Mouse (Mus musculus): Measurements from ENCODE around the gene Smpd2. TPM values are rescaled to one million over a fixed set of nuclear protein-coding genes. Genes with fewer than 3 reads are reported as not detected.
A peak's percentile ranks its signal among the peaks of the same experiment; 100 is the strongest.

Gene Smpd2
- total and polyA plus RNA-seq, 3 experiments, result 6.6 to 12.6 (median 12.2) TPM

GRCm38 (mm10) chr10:41485778-41486177, 4.4 kb downstream of the Smpd2 start:
- peaks cover 83% of the 10 kb centered on the region for H3K36me3 ChIP-seq (replicated peaks)
- no peaks in the 10 kb centered on the region; the same call in 1 of the 2 replicates for H3K27me3 ChIP-seq (ENCODE audit: insufficient read depth, low read length)
- TF ChIP-seq GATA2 (IDR thresholded peaks at IDR 0.05; ENCODE audit: borderline replicate concordance, low read depth, low read length), result no peak
- no peak for TF ChIP-seq CTCF (IDR thresholded peaks at IDR 0.05; ENCODE audit: low read depth, low read length)
- no peak for TF ChIP-seq POLR2AphosphoS5 (IDR thresholded peaks at IDR 0.05; ENCODE audit: insufficient replicate concordance, low read depth, low read length)
- TF ChIP-seq TAL1 (conservative IDR thresholded peaks at IDR 0.05; ENCODE audit: low read depth, low read length), result no peak
- TF ChIP-seq GATA1 (IDR thresholded peaks at IDR 0.05; ENCODE audit: borderline replicate concordance, low read length), result no peak
- DNase-seq (ENCODE audit: low spot score) (no peak), ATAC-seq (ENCODE audit: extremely low read depth, insufficient number of reproducible peaks, low FRiP score, poor library complexity, severe bottlenecking) (no peak)
- no peak overlapping the region for H3K4me3 ChIP-seq (ENCODE audit: low read depth, low read length)
- H3K9me3 ChIP-seq (replicated peaks), result no peaks in the 10 kb centered on the region
- peaks cover 48% of the 10 kb centered on the region for H3K4me1 ChIP-seq (ENCODE audit: insufficient read depth, low read depth, low read length)

- no peaks in the 10 kb centered on the region for H3K9me3 ChIP-seq (replicated peaks)
- ATAC-seq (ENCODE audit: extremely low read depth, insufficient number of reproducible peaks, low FRiP score, poor library complexity, severe bottlenecking) (no peak), DNase-seq (ENCODE audit: low spot score) (no peak)
- H3K36me3 ChIP-seq (replicated peaks), result peaks cover 98% of the 10 kb centered on the region
- H3K4me3 ChIP-seq (ENCODE audit: low read depth, low read length), result no peak overlapping the region
- no peaks in the 10 kb centered on the region; the same call in 1 of the 2 replicates for H3K27me3 ChIP-seq (ENCODE audit: insufficient read depth, low read length)
- H3K4me1 ChIP-seq (ENCODE audit: insufficient read depth, low read depth, low read length), result peaks cover 53% of the 10 kb centered on the region
- no peak for TF ChIP-seq GATA1 (IDR thresholded peaks at IDR 0.05; ENCODE audit: borderline replicate concordance, low read length)
- TF ChIP-seq POLR2AphosphoS5 (IDR thresholded peaks at IDR 0.05; ENCODE audit: insufficient replicate concordance, low read depth, low read length), result no peak
Observed at GRCm38 (mm10) chr10:41482446-41482845, 7.7 kb downstream of the Smpd2 start.

- TF ChIP-seq CTCF (IDR thresholded peaks at IDR 0.05; ENCODE audit: low read depth, low read length) (no peak), TAL1 (conservative IDR thresholded peaks at IDR 0.05; ENCODE audit: low read depth, low read length) (no peak)
- ATAC-seq (ENCODE audit: extremely low read depth, insufficient number of reproducible peaks, low FRiP score, poor library complexity, severe bottlenecking) (peak; percentile 46; the same call in 1 of the 2 replicates), DNase-seq (ENCODE audit: low spot score) (peak; percentile 47)
- Histone ChIP-seq H3K4me1 (ENCODE audit: insufficient read depth, low read depth, low read length) (peaks cover 66% of the 10 kb centered on the region), H3K27me3 (ENCODE audit: insufficient read depth, low read length) (no peaks in the 10 kb centered on the region; the same call in 1 of the 2 replicates), H3K9me3 (replicated peaks) (no peaks in the 10 kb centered on the region), H3K36me3 (replicated peaks) (peaks cover 86% of the 10 kb centered on the region), H3K4me3 (ENCODE audit: low read depth, low read length) (peak overlapping the region; percentile 36; the same call in 1 of the 2 replicates)
Observed at GRCm38 (mm10) chr10:41480938-41481880, 9.0 kb downstream of the Smpd2 start.

GRCm38 (mm10) chr10:41479961-41480360, 10.2 kb downstream of the Smpd2 start:
- peaks cover 73% of the 10 kb centered on the region for H3K36me3 ChIP-seq (replicated peaks)
- no peak overlapping the region for H3K4me3 ChIP-seq (ENCODE audit: low read depth, low read length)
- DNase-seq (ENCODE audit: low spot score) (no peak), ATAC-seq (ENCODE audit: extremely low read depth, insufficient number of reproducible peaks, low FRiP score, poor library complexity, severe bottlenecking) (no peak)
- no peaks in the 10 kb centered on the region for H3K9me3 ChIP-seq (replicated peaks)
- H3K4me1 ChIP-seq (ENCODE audit: insufficient read depth, low read depth, low read length), result peaks cover 78% of the 10 kb centered on the region
- TF ChIP-seq CTCF (IDR thresholded peaks at IDR 0.05; ENCODE audit: low read depth, low read length), result no peak
- TF ChIP-seq TAL1 (conservative IDR thresholded peaks at IDR 0.05; ENCODE audit: low read depth, low read length), result no peak
- no peaks in the 10 kb centered on the region; the same call in 1 of the 2 replicates for H3K27me3 ChIP-seq (ENCODE audit: insufficient read depth, low read length)

GRCm38 (mm10) chr10:41477278-41478181, 12.6 kb downstream of the Smpd2 start:
- Histone ChIP-seq H3K9me3 (replicated peaks) (no peaks in the 10 kb centered on the region), H3K27me3 (ENCODE audit: insufficient read depth, low read length) (no peaks in the 10 kb centered on the region), H3K36me3 (replicated peaks) (peaks cover 49% of the 10 kb centered on the region), H3K4me1 (ENCODE audit: insufficient read depth, low read depth, low read length) (peaks cover 97% of the 10 kb centered on the region), H3K4me3 (ENCODE audit: low read depth, low read length) (peak overlapping the region; percentile 77)
- ATAC-seq (ENCODE audit: extremely low read depth, insufficient number of reproducible peaks, low FRiP score, poor library complexity, severe bottlenecking) (no peak; the same call in 1 of the 2 replicates), DNase-seq (ENCODE audit: low spot score) (peak; percentile 68)
- TF ChIP-seq POLR2AphosphoS5 (IDR thresholded peaks at IDR 0.05; ENCODE audit: insufficient replicate concordance, low read depth, low read length) (no peak), GATA2 (IDR thresholded peaks at IDR 0.05; ENCODE audit: borderline replicate concordance, low read depth, low read length) (no peak), GATA1 (IDR thresholded peaks at IDR 0.05; ENCODE audit: borderline replicate concordance, low read length) (no peak), TAL1 (conservative IDR thresholded peaks at IDR 0.05; ENCODE audit: low read depth, low read length) (no peak), CTCF (IDR thresholded peaks at IDR 0.05; ENCODE audit: low read depth, low read length) (no peak)

- ATAC-seq (ENCODE audit: extremely low read depth, insufficient number of reproducible peaks, low FRiP score, poor library complexity, severe bottlenecking), result no peak
- no peaks in the 10 kb centered on the region for H3K27me3 ChIP-seq (ENCODE audit: insufficient read depth, low read length)
- no peaks in the 10 kb centered on the region for H3K9me3 ChIP-seq (replicated peaks)
- H3K4me1 ChIP-seq (ENCODE audit: insufficient read depth, low read depth, low read length), result peaks cover 98% of the 10 kb centered on the region
- peaks cover 43% of the 10 kb centered on the region for H3K36me3 ChIP-seq (replicated peaks)
- DNase-seq (ENCODE audit: low spot score), result no peak
- H3K4me3 ChIP-seq (ENCODE audit: low read depth, low read length), result peak overlapping the region; percentile 77
- TF ChIP-seq GATA1 (IDR thresholded peaks at IDR 0.05; ENCODE audit: borderline replicate concordance, low read length) (no peak), GATA2 (IDR thresholded peaks at IDR 0.05; ENCODE audit: borderline replicate concordance, low read depth, low read length) (no peak), TAL1 (conservative IDR thresholded peaks at IDR 0.05; ENCODE audit: low read depth, low read length) (no peak), POLR2AphosphoS5 (IDR thresholded peaks at IDR 0.05; ENCODE audit: insufficient replicate concordance, low read depth, low read length) (no peak), CTCF (IDR thresholded peaks at IDR 0.05; ENCODE audit: low read depth, low read length) (no peak)
Observed at GRCm38 (mm10) chr10:41477018-41477277, 13.2 kb downstream of the Smpd2 start.
